Mouse (Mus musculus): Measurements from ENCODE around the gene Thra. TPM values are rescaled to one million over a fixed set of nuclear protein-coding genes. Genes with fewer than 3 reads are reported as not detected.
A peak's percentile ranks its signal among the peaks of the same experiment; 100 is the strongest.

Thra gene
- polyA plus RNA-seq (2015; fragmentation: Nextera tagmentation; extraction: Ambion mirVana): 30.0 and 32.0 TPM in 2 replicates

DNA sequence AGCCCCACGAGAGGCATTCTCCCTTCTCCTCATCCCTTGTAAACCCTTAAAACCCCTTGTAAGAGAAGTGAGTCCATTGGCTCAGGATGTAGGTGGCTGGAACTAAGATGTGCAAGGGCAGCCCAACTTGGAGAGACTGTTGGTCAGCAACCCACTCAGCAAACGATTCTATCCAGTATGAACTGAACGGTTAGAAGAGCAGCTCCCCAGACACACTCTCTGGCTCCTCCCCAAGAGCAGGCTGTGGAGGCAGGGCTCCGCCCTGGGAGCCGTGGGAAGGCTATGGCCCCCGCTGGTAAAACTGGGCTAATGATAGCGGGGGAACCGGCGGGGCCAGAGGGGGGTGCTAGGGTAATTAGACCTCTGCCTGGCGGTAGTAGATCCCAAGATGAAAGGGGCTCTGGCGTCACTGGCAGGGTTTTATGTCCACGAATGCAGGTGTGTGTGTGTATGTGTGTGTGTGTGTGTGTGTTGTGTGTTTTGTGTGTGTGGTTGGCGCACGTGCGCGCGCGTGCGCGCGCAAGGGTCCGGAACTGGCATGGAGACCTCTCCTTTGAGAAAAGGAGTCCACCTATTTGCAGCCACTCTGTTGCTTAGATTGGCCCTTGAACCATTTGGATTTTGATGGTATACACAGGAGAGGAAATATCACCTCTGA is at the start of gene Thra:
TSS of gene Thra (plus strand) at position 246 of the 658 bp plus-strand sequence.
- peak within 1 kb of the TSS; percentile 95 for H3K9ac ChIP-seq
- H3K4me2 ChIP-seq: peak within 1 kb of the TSS; percentile 79
- no peaks in the 10 kb centered on the region for H3K36me3 ChIP-seq
- WGBS: under 1% methylated on average over 22 of the region's 22 CpGs
- H3K27me3 ChIP-seq (replicated peaks): no peaks in the 10 kb centered on the region
- ATAC-seq (ENCODE audit: extremely low read depth, insufficient number of reproducible peaks, low FRiP score, low TSS enrichment): 0 out of 2 replicates have a peak, but pooled peaks have one; percentile 22
- H3K9me3 ChIP-seq: no peaks in the 10 kb centered on the region
- peak within 1 kb of the TSS; percentile 96 for H3K27ac ChIP-seq (replicated peaks)
- H3K4me3 ChIP-seq: peak within 1 kb of the TSS; percentile 79
- H3K4me1 ChIP-seq: peaks cover 54% of the 10 kb centered on the region

- Histone ChIP-seq H3K4me2 (no peak overlapping the region), H3K27me3 (replicated peaks) (no peaks in the 10 kb centered on the region), H3K36me3 (peaks cover 84% of the 10 kb centered on the region), H3K4me3 (no peak overlapping the region), H3K27ac (replicated peaks) (no peak overlapping the region), H3K9ac (no peak overlapping the region), H3K4me1 (0 out of 2 replicates have a peak, but pooled peaks cover 9% of the 10 kb centered on the region), H3K9me3 (no peaks in the 10 kb centered on the region)
- ATAC-seq (ENCODE audit: extremely low read depth, insufficient number of reproducible peaks, low FRiP score, low TSS enrichment): no peak
- WGBS: 75% methylated on average over 13 of the region's 13 CpGs
Observed at GRCm38 (mm10) chr11:98693201-98693600, 47.2 kb upstream of the Thra start.

GRCm38 (mm10) chr11:98693746-98694145 is 46.7 kb upstream of the Thra start:
- WGBS: 80% methylated on average over 9 of the region's 9 CpGs
- ATAC-seq (ENCODE audit: extremely low read depth, insufficient number of reproducible peaks, low FRiP score, low TSS enrichment): no peak

DNA sequence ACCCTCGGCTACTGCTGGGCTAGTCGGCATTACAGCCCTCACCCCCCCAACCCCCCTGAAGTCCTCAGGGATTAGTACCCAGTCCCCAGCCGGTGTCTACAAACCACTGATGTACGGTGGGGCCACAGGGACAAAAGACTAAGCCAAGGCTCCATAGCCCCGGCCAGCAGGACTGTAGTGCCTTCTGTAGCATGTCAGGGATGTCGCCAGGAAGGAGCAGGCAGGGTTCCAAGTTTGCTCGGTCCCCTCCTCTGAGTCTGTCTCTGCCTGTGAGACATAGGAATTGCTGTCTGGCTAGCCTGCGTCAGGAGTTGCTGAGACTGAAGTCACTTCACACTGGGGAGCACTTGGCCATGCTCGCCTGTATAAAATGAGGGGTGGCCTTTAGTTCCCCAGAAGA is 46.1 kb upstream of the Thra start:
- Histone ChIP-seq H3K4me1 (0 out of 2 replicates have a peak, but pooled peaks cover 9% of the 10 kb centered on the region), H3K4me3 (no peak overlapping the region), H3K9me3 (no peaks in the 10 kb centered on the region), H3K36me3 (peaks cover 76% of the 10 kb centered on the region), H3K27ac (replicated peaks) (no peak overlapping the region), H3K27me3 (replicated peaks) (no peaks in the 10 kb centered on the region), H3K9ac (peak overlapping the region; percentile 44; the same call in 1 of the 2 replicates), H3K4me2 (no peak overlapping the region)
- 63% methylated on average over 9 of the region's 9 CpGs for WGBS
- ATAC-seq (ENCODE audit: extremely low read depth, insufficient number of reproducible peaks, low FRiP score, low TSS enrichment): no peak

More at GRCm38 (mm10) chr11:98693746-98694145, 46.7 kb upstream of the Thra start:
- Histone ChIP-seq H3K9me3 (no peaks in the 10 kb centered on the region), H3K4me3 (no peak overlapping the region), H3K4me1 (0 out of 2 replicates have a peak, but pooled peaks cover 9% of the 10 kb centered on the region), H3K36me3 (peaks cover 80% of the 10 kb centered on the region), H3K9ac (peak overlapping the region; percentile 44; the same call in 1 of the 2 replicates), H3K4me2 (no peak overlapping the region), H3K27me3 (replicated peaks) (no peaks in the 10 kb centered on the region), H3K27ac (replicated peaks) (no peak overlapping the region)

DNA sequence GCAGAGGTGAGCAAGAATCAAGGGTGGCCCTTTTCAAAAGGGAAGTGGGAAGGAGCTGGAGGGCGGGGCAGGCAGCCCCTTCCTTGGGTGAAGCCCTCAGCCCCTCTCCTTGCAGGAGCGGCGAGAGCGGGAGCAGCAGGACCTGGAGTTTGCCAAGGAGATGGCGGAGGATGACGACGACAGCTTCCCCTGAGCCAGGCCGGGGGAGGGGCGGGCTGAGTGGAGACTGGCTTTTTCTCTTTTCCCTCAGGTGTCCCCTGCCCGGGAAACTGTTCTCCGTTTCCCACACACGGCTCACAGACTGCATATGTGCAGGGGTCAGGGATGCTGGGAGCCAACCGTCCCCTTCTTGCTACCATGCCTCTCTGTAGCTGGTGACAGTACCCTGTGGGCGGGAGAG is 45.0 kb upstream of the Thra start:
- no peaks in the 10 kb centered on the region for H3K9me3 ChIP-seq
- 63% methylated on average over 14 of the region's 14 CpGs for WGBS
- H3K4me1 ChIP-seq: peaks cover 13% of the 10 kb centered on the region
- peaks cover 65% of the 10 kb centered on the region for H3K36me3 ChIP-seq
- H3K4me2 ChIP-seq: no peak overlapping the region
- no peak overlapping the region for H3K27ac ChIP-seq (replicated peaks)
- H3K9ac ChIP-seq: no peak overlapping the region
- ATAC-seq (ENCODE audit: extremely low read depth, insufficient number of reproducible peaks, low FRiP score, low TSS enrichment): no peak
- H3K27me3 ChIP-seq (replicated peaks): no peaks in the 10 kb centered on the region
- no peak overlapping the region for H3K4me3 ChIP-seq

- Histone ChIP-seq H3K27ac (replicated peaks) (no peak overlapping the region), H3K4me2 (no peak overlapping the region), H3K4me1 (peaks cover 24% of the 10 kb centered on the region), H3K9ac (no peak overlapping the region), H3K4me3 (no peak overlapping the region), H3K36me3 (peaks cover 53% of the 10 kb centered on the region), H3K9me3 (no peaks in the 10 kb centered on the region), H3K27me3 (replicated peaks) (peaks cover 9% of the 10 kb centered on the region; the same call in 1 of the 2 replicates)
- no peak for ATAC-seq (ENCODE audit: extremely low read depth, insufficient number of reproducible peaks, low FRiP score, low TSS enrichment)
- WGBS: 82% methylated on average over 14 of the region's 14 CpGs
Observed at GRCm38 (mm10) chr11:98696454-98697216, 43.8 kb upstream of the Thra start.

DNA sequence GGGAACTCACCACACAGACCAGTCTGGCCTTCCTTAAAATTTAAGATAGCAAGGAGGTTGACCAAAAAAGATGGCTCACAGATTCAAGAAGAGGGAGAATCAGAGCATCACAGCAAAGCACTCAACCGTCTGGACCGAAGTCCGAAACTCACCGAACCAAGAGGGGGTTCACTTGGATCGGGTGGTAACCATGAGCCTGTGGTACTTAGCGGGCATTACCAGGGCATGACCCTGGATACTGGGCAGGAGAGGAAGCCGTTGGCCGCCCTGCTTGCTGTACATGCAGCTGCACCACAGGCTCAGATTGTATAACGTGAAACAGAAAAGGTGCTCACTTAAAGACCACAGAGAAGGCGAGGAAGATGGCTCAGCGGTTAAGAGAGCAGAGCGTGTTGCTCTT is 43.2 kb upstream of the Thra start:
- WGBS: 87% methylated on average over 12 of the region's 12 CpGs
- no peak overlapping the region for H3K27ac ChIP-seq (replicated peaks)
- no peak overlapping the region for H3K4me3 ChIP-seq
- H3K9me3 ChIP-seq: no peaks in the 10 kb centered on the region
- H3K27me3 ChIP-seq (replicated peaks): peaks cover 9% of the 10 kb centered on the region; the same call in 1 of the 2 replicates
- H3K4me2 ChIP-seq: no peak overlapping the region
- H3K9ac ChIP-seq: no peak overlapping the region
- peaks cover 47% of the 10 kb centered on the region for H3K36me3 ChIP-seq
- H3K4me1 ChIP-seq: peaks cover 24% of the 10 kb centered on the region
- no peak for ATAC-seq (ENCODE audit: extremely low read depth, insufficient number of reproducible peaks, low FRiP score, low TSS enrichment)

DNA sequence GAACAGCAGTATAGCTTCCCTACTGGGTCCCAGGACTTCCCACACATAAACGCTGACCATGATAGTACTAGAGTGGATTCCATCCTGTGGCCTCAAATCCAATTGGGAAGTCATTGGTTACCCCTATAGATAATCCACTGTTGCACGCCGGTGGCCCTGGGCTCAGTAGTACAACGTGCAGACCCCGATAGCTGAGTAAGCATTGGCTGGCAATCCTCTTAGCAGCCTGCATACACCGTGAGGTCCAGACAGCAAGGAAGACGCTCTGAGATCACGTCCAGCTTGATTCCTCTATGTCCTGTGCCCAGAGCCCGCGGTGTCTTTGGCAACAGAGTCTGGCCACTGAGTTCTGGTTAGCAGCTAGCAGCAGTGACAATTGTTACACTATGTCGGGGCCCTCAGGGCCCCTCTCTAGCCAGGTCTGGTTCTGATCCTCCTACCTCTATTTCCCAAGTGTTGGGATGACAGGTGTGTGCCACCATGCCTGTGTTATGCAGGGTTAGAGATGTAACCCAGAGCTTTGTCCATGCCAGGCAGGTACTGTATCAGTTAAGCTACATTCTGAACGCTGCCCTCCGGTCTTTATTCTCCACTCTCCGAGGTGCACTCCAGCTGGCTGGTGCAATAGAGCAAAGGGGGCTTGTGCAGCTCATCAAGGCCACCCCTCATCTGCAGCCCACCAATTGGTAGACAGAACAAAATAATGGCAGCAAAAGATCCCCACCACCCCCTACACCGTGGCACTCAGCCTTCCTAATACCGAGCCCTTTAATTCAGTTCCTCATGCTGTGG is 41.4 kb upstream of the Thra start:
- whole genome bisulfite sequencing: 79% methylated on average over 16 of the region's 16 CpGs
- H3K4me3 ChIP-seq: no peak overlapping the region

GRCm38 (mm10) chr11:98699911-98700310 is 40.5 kb upstream of the Thra start:
- H3K4me2 ChIP-seq: no peak overlapping the region
- ATAC-seq (ENCODE audit: extremely low read depth, insufficient number of reproducible peaks, low FRiP score, low TSS enrichment): no peak
- H3K27ac ChIP-seq (replicated peaks): no peak overlapping the region
- H3K4me3 ChIP-seq: no peak overlapping the region
- H3K36me3 ChIP-seq: peaks cover 32% of the 10 kb centered on the region
- H3K9ac ChIP-seq: no peak overlapping the region
- peaks cover 15% of the 10 kb centered on the region for H3K4me1 ChIP-seq
- 31% methylated on average over 4 of the region's 4 CpGs for WGBS
- peaks cover 12% of the 10 kb centered on the region; the same call in 1 of the 2 replicates for H3K27me3 ChIP-seq (replicated peaks)
- no peaks in the 10 kb centered on the region for H3K9me3 ChIP-seq

More for the DNA sequence above, 41.4 kb upstream of the Thra start:
- Histone ChIP-seq H3K36me3 (peaks cover 32% of the 10 kb centered on the region), H3K9ac (no peak overlapping the region), H3K4me1 (peaks cover 20% of the 10 kb centered on the region), H3K27ac (replicated peaks) (no peak overlapping the region), H3K4me2 (no peak overlapping the region), H3K9me3 (no peaks in the 10 kb centered on the region), H3K27me3 (replicated peaks) (peaks cover 12% of the 10 kb centered on the region; the same call in 1 of the 2 replicates)
- no peak for ATAC-seq (ENCODE audit: extremely low read depth, insufficient number of reproducible peaks, low FRiP score, low TSS enrichment)

GRCm38 (mm10) chr11:98701213-98701670 is 39.2 kb upstream of the Thra start, which contains the start of gene Csf3:
Gene Csf3 (plus strand): TSS chr11:98701263.
- peak within 1 kb of the TSS; percentile 47; the same call in 1 of the 2 replicates for H3K9ac ChIP-seq
- H3K27me3 ChIP-seq (replicated peaks): peaks cover 12% of the 10 kb centered on the region; the same call in 1 of the 2 replicates
- peaks cover 15% of the 10 kb centered on the region for H3K4me1 ChIP-seq
- 40% methylated on average over 10 of the region's 10 CpGs for WGBS
- H3K9me3 ChIP-seq: no peaks in the 10 kb centered on the region
- no peak within 1 kb of the TSS for H3K4me2 ChIP-seq
- peaks cover 32% of the 10 kb centered on the region for H3K36me3 ChIP-seq
- no peak within 1 kb of the TSS for H3K4me3 ChIP-seq
- H3K27ac ChIP-seq (replicated peaks): no peak within 1 kb of the TSS
- no peak for ATAC-seq (ENCODE audit: extremely low read depth, insufficient number of reproducible peaks, low FRiP score, low TSS enrichment)

Measured in heart, embryonic 13.5 days (tissue).